Mouse (Mus musculus) neural tube, embryonic 13.5 days (tissue): Measurements from ENCODE around the gene Ptpre. TPM values are rescaled to one million over a fixed set of nuclear protein-coding genes. Genes with fewer than 3 reads are reported as not detected.
"Not testable (repeated sequence)": the region's sequence is repeated elsewhere in the genome, so short reads cannot be mapped to it uniquely, and the experiment has no call there.

ENCODE experiments used
- ATAC-seq: fragments of 200-750 bp; cut with Nextera tagmentation; 2 replicates; pipeline ENCODE4 v1.8.0; 2017; ENCODE audit warnings: low read depth, mild to moderate bottlenecking, moderate TSS enrichment, moderate library complexity
- H3K27ac ChIP-seq: fragments of 300-500 bp; sonication (generic); replicated peaks from 2 replicates; pipeline ENCODE4 v1.5.1; 2015; ENCODE audit warnings: moderate library complexity, mild to moderate bottlenecking, inconsistent platforms
- H3K27me3 ChIP-seq: fragments of 300-500 bp; sonication (generic); 2 replicates; pipeline ENCODE4 v1.6.1; 2015; ENCODE audit warnings: mild to moderate bottlenecking, inconsistent platforms
- H3K36me3 ChIP-seq: fragments of 300-500 bp; sonication (generic); 2 replicates; pipeline ENCODE4 v1.6.1; 2015; ENCODE audit warnings: mild to moderate bottlenecking, inconsistent platforms
- H3K4me1 ChIP-seq: fragments of 300-500 bp; sonication (generic); replicated peaks from 2 replicates; pipeline ENCODE4 v1.6.1; 2015; ENCODE audit warnings: inconsistent platforms
- H3K4me2 ChIP-seq: fragments of 300-500 bp; sonication (generic); 2 replicates; pipeline ENCODE4 v1.6.1; 2015; ENCODE audit warnings: inconsistent platforms, mild to moderate bottlenecking, moderate library complexity
- H3K4me3 ChIP-seq: fragments of 300-500 bp; sonication (generic); 2 replicates; pipeline ENCODE4 v1.5.1; 2015; ENCODE audit warnings: mild to moderate bottlenecking, inconsistent platforms
- H3K9ac ChIP-seq: fragments of 300-500 bp; sonication (generic); 2 replicates; pipeline ENCODE4 v1.6.1; 2015; ENCODE audit warnings: moderate library complexity, mild to moderate bottlenecking, inconsistent platforms
- H3K9me3 ChIP-seq: fragments of 300-500 bp; sonication (generic); 2 replicates; pipeline ENCODE4 v1.6.1; 2016; ENCODE audit warnings: inconsistent platforms
- WGBS: fragments of 180-500 bp; shearing (Covaris S2); methylation state at CpG from one replicate; pipeline ENCODE4 v1.1.7; 2015; 5-methylcytosine and 5-hydroxymethylcytosine counted together
- polyA plus RNA-seq: library from polyadenylated mRNA; unstranded; fragments of >200 nt; fragmentation: Nextera tagmentation; extraction: Ambion mirVana; gene quantifications from 2 replicates; pipeline ENCODE4 v1.2.1, GENCODE M21; 2015

Gene Ptpre
- polyA plus RNA-seq, 1 experiment from 2014 or later = 5.3 TPM

DNA sequence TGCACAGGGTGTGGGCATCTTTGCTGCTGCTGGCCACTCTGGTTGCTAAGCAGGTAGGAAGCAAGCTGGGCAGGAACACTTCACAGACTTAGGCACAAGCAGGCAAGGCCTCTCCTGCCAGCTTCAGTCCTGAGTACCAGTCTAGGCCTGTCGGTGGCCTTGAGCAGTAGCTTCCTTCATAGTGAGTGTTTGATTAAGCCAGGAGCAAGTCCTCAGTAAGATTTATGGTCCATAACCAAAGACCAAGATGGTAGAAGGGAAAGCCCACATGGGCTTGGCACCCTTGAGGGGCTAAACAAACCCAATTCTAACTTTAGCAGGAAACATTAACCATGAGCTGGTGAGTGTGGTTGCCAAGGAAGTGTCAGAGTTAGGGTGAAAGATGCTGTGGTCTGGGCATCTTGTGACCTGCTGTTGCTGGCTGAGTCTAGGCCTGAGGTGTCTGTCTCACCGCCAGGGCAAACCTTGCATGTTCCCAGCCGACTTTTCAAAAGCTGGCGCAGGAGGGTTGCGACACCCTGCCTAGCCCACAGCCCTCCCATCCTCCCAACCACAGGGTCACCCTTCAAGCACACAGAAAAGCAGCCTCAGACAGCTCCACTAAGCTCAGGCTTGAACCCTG, 122.1 kb downstream of the Ptpre start:
- Histone ChIP-seq H3K4me1 (no peaks in the 10 kb centered on the region), H3K9ac (no peak overlapping the region), H3K4me3 (no peak overlapping the region), H3K27ac (no peak overlapping the region), H3K36me3 (no peaks in the 10 kb centered on the region), H3K4me2 (no peak overlapping the region), H3K9me3 (no peaks in the 10 kb centered on the region), H3K27me3 (no peaks in the 10 kb centered on the region)
- WGBS = 90% methylated on average over 5 of the region's 5 CpGs
- ATAC-seq = no peak

DNA sequence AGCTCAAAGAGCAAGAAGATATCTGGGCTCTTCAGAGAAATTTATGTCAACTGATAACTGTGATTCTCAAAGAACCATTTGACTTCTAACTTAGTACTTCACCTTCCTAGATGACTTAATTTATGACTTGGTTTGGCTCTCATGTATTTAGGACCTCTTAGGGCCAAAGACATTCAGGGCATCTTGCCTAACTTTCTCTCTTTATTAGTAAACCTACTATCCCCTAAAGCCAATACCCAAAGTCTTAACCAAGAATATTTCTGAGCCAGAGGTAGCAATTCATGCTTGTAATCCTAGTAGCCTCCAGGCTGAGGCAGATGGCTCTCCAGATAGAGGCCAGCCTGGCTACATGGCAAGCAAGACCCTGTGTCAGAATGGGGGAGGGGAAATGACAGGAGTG, 123.0 kb downstream of the Ptpre start:
- Histone ChIP-seq H3K27ac (no peak overlapping the region), H3K9ac (no peak overlapping the region), H3K27me3 (no peaks in the 10 kb centered on the region), H3K4me2 (no peak overlapping the region), H3K9me3 (no peaks in the 10 kb centered on the region), H3K4me1 (no peaks in the 10 kb centered on the region), H3K36me3 (no peaks in the 10 kb centered on the region), H3K4me3 (no peak overlapping the region)
- no peak for ATAC-seq

DNA sequence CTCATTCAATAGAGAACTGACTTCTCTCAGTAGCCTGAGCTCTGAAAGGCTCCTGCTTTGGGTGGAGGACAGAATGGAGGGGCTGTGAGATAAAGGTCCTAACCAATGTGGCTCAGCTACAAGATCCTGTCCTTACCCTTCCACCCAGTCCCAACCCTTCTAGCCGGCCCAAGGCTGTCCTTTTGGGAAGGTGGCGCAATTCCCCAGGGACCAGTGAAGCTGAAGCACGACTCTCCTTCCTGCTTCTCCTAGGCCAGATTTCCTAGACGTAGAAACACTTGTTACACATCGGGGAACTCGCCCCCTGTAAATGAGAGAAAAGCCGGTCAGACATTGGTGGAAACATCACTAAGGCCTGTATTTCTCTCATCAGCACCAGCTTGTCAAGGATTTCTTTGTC, 126.9 kb downstream of the Ptpre start:
- H3K9me3 ChIP-seq = no peaks in the 10 kb centered on the region
- no peaks in the 10 kb centered on the region for H3K27me3 ChIP-seq
- H3K36me3 ChIP-seq = no peaks in the 10 kb centered on the region
- no peaks in the 10 kb centered on the region for H3K4me1 ChIP-seq
- no peak overlapping the region for H3K4me3 ChIP-seq
- H3K27ac ChIP-seq = no peak overlapping the region
- H3K4me2 ChIP-seq = no peak overlapping the region
- H3K9ac ChIP-seq = no peak overlapping the region
- ATAC-seq = no peak
- WGBS = 84% methylated on average over 7 of the region's 7 CpGs

DNA sequence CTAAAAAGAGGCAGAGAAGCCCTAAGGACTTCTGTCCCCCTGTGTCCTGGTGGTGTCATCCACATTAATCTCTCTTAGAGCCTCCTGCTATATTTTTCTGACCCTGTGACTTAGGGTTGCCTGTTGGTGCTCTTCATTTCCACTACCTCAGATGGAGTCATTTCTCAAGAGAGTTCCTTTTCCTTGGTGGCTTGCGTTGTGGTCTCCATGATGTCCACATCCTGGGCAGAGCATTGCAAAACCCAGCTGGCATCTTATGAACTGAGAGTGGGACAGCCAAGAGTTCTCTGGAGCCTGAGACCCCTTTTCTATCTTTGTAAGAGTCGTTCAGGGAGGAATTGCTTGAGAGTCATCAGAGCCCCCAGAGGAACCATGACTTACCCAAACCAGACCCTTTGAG, 129.0 kb downstream of the Ptpre start:
- H3K27me3 ChIP-seq = no peaks in the 10 kb centered on the region
- no peak overlapping the region for H3K4me3 ChIP-seq
- no peaks in the 10 kb centered on the region for H3K4me1 ChIP-seq
- H3K4me2 ChIP-seq = no peak overlapping the region
- H3K27ac ChIP-seq = no peak overlapping the region
- H3K9ac ChIP-seq = no peak overlapping the region
- no peaks in the 10 kb centered on the region for H3K9me3 ChIP-seq
- 83% methylated on average over 2 of the region's 2 CpGs for WGBS
- no peaks in the 10 kb centered on the region for H3K36me3 ChIP-seq
- ATAC-seq = no peak

DNA sequence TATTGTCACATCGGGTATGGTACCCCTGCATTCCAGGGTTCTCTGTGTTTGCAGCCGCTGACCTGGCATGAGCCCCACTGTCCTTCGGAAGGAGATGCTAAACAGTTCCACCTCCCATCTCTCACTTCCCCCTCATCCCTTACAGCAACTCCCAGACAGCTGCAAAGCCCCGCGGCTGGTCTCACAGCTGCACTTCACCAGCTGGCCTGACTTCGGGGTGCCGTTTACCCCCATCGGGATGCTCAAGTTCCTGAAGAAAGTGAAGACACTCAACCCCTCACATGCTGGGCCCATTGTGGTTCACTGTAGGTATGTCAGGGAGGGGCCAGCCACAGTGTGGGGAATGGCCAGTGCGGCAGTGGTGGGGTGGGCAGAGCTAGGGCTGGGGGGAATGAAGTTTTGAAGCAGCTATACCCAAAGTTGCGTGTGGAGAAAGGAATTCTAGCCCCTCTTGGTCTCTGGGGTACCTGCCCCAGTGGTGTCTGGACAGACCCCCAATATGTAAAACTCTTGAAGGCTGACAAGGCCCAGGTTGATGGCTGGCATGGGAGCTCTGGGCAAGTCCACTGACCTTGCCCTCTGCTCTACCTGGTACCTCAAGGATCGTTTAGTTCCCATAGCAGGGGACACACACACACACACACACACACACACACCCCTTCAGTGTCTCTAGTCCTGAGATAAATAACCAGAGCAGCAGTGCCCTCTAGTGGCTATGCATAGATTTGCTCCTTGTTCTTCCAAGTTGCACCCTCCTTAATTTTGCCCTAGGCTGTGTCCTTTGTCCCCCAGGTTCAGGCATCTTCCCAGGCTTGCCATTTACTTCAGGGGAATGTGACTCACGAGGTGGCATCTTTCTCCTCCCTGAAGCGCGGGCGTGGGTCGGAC, 131.8 kb downstream of the Ptpre start:
- Histone ChIP-seq H3K27me3 (no peaks in the 10 kb centered on the region), H3K36me3 (no peaks in the 10 kb centered on the region), H3K9ac (no peak overlapping the region), H3K4me1 (no peaks in the 10 kb centered on the region), H3K9me3 (no peaks in the 10 kb centered on the region), H3K4me3 (no peak overlapping the region), H3K27ac (no peak overlapping the region), H3K4me2 (no peak overlapping the region)
- WGBS = 39% methylated on average over 16 of the region's 16 CpGs
- peak; percentile 61; the same call in 1 of the 2 replicates for ATAC-seq

DNA sequence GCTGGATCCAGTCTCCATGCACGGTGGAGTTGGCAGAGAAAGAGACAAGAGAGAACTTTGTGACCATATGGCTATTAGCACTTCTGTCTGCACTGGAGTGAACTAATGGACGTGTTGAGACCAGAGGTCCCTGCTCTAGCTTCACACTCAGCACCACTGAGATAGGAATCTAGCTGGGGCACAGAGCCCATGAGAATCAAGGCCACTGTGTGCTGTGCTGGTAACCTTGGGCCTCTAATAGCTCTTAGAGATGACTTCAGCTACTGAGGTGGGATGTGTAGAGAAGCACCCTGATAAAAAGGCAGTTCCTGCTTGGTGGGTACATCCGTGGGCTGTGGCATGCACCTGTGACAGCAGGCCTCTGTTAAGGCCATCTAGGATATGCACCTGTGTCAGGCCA, 136.3 kb downstream of the Ptpre start:
- H3K27me3 ChIP-seq = no peaks in the 10 kb centered on the region
- H3K4me2 ChIP-seq = no peak overlapping the region
- no peak overlapping the region for H3K9ac ChIP-seq
- 57% methylated on average over 3 of the region's 3 CpGs for WGBS
- H3K9me3 ChIP-seq = no peaks in the 10 kb centered on the region
- no peak overlapping the region for H3K27ac ChIP-seq
- H3K4me1 ChIP-seq = no peaks in the 10 kb centered on the region
- no peak overlapping the region for H3K4me3 ChIP-seq
- no peaks in the 10 kb centered on the region for H3K36me3 ChIP-seq
- no peak for ATAC-seq

DNA sequence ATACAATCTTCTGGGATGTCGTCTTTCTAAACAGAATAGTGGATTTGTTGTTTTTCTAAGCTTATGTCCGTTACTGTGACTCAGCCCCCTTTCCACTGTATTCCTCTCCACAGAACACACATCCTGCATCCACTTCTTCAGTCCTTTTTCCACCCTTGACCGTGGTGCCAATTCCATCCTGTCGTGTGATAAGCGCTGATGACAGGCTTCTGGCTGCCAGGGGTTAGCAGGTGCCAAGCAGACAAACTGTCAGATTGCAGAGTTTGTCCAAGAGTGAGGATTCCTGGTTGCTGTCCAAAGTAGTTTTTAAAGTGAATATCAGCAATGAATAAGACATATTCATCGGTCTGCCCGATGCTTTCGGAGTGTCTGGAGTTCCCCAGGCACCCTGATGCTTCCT, 139.4 kb downstream of the Ptpre start:
- Histone ChIP-seq H3K36me3 (no peaks in the 10 kb centered on the region), H3K4me2 (no peak overlapping the region), H3K9me3 (no peaks in the 10 kb centered on the region), H3K27ac (no peak overlapping the region), H3K4me1 (no peaks in the 10 kb centered on the region), H3K27me3 (no peaks in the 10 kb centered on the region), H3K4me3 (no peak overlapping the region), H3K9ac (no peak overlapping the region)
- 86% methylated on average over 8 of the region's 8 CpGs for WGBS
- no peak for ATAC-seq

DNA sequence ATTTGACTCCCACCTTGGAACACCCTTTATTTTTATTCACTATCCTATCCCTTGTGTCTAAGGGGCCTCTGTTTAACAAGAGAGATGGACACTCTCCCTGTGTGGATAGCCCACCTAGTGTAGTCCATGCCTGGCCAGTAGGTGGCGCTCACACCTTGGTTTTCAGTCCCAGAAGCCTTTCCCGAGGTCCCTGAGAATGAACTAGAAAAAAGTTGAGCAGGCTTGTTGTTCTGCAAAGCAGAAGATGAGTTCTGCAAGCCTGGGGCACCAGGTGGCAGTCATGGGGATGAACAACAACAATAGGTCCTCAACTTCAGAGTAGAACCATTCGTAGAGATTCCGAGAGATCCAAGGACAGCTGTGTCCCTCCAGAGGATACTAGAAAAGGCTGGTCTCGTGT, 143.1 kb downstream of the Ptpre start:
- H3K9me3 ChIP-seq = no peaks in the 10 kb centered on the region
- 67% methylated on average over 5 of the region's 5 CpGs for WGBS
- H3K4me1 ChIP-seq = no peaks in the 10 kb centered on the region
- ATAC-seq = no peak
- H3K9ac ChIP-seq = no peak overlapping the region
- no peak overlapping the region for H3K4me2 ChIP-seq
- H3K27ac ChIP-seq = no peak overlapping the region
- H3K4me3 ChIP-seq = no peak overlapping the region
- no peaks in the 10 kb centered on the region for H3K27me3 ChIP-seq
- H3K36me3 ChIP-seq = no peaks in the 10 kb centered on the region

DNA sequence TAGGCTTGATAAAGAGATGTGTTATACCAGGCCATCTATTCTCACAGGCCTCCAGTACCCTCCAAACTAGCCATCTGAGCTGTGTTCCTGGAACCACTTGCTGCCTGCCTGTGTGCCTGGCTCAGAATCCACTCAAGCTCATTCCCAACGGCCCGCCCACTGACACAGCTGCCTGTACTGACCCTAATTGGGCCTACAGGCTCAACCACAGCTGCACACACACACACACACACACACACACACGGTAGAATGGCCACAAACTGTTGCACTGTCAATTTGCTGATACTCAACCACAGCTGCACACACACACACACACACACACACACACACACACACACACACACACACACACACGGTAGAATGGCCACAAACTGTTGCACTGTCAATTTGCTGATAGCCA, 146.8 kb downstream of the Ptpre start:
- WGBS = 72% methylated on average over 4 of the region's 4 CpGs
- H3K27me3 ChIP-seq, H3K9me3 ChIP-seq, H3K9ac ChIP-seq, H3K27ac ChIP-seq, H3K36me3 ChIP-seq, H3K4me2 ChIP-seq, ATAC-seq, H3K4me3 ChIP-seq, H3K4me1 ChIP-seq: not testable (repeated sequence)

DNA sequence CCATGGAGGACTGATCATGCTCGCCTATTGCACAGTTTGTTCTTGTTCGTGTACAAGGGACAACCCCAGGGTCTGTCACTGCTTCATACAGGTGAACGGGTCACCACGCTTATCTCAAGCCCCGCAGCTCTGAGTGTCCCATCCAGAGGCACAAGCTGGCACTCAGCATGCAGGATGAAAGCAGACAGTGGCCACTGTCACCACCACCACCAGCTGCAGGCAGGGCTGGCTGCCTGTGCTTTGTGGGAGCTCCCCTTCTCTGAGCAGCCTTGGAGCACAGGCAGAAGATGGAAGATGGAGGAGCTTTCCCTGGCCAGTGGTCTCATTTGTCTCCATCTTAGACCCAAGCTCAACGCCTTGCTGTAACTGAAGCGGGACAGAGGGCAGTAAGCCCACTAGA, 147.7 kb downstream of the Ptpre start:
- 82% methylated on average over 7 of the region's 7 CpGs for WGBS
- H3K9ac ChIP-seq = no peak overlapping the region
- no peaks in the 10 kb centered on the region for H3K4me1 ChIP-seq
- no peaks in the 10 kb centered on the region for H3K9me3 ChIP-seq
- no peak overlapping the region for H3K4me2 ChIP-seq
- H3K27me3 ChIP-seq = no peaks in the 10 kb centered on the region
- H3K36me3 ChIP-seq = peaks cover 3% of the 10 kb centered on the region; the same call in 1 of the 2 replicates
- H3K27ac ChIP-seq = no peak overlapping the region
- H3K4me3 ChIP-seq = no peak overlapping the region
- ATAC-seq = no peak

DNA sequence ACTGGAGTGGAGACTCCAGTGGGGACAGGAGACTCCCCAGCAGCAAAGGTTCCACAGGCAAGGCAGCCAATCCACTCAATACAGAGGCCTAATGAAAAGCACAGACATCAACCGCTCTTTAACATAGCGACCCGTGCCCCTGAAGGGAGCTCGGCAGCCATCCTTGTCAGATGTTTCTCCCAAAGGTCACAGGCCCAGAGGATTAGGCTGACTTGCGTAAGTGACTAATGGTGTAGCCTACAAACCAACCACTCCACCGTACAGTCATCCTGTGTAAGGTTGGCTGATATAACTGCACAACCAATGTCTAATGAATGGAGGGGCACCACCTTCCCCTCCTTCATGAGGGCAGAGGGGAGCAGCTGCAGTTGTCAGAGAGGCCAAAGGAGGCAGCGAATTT, 152.1 kb downstream of the Ptpre start:
- H3K4me1 ChIP-seq = no peaks in the 10 kb centered on the region
- H3K4me2 ChIP-seq = no peak overlapping the region
- H3K4me3 ChIP-seq = no peak overlapping the region
- no peaks in the 10 kb centered on the region for H3K27me3 ChIP-seq
- 94% methylated on average over 7 of the region's 7 CpGs for WGBS
- peaks cover 21% of the 10 kb centered on the region; the same call in 1 of the 2 replicates for H3K36me3 ChIP-seq
- H3K9ac ChIP-seq = no peak overlapping the region
- H3K27ac ChIP-seq = no peak overlapping the region
- no peak for ATAC-seq
- no peaks in the 10 kb centered on the region for H3K9me3 ChIP-seq

DNA sequence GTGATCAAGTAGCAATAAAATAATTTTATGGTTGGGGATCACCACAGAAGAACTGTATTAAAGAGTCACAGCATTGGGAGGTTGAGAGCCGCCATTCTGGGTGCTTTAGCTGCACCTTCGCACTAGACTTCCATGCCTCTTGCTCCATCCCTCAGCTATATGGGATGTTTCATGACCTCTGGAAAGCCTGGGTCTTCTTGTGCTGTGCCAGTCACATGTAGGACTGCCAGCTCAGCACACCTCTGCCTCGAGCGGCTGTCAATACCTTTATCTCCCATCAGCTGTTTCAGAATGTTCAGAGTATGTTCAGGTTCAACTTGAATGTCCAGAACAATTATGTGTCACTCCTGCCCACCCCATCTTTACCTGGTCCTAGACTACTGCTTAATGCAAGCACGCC, 154.7 kb downstream of the Ptpre start:
- Histone ChIP-seq H3K4me3 (no peak overlapping the region), H3K27ac (no peak overlapping the region), H3K27me3 (no peaks in the 10 kb centered on the region), H3K9me3 (no peaks in the 10 kb centered on the region), H3K9ac (no peak overlapping the region), H3K4me1 (no peaks in the 10 kb centered on the region), H3K4me2 (no peak overlapping the region), H3K36me3 (peaks cover 38% of the 10 kb centered on the region)
- no peak for ATAC-seq
- 97% methylated on average over 5 of the region's 5 CpGs for WGBS

DNA sequence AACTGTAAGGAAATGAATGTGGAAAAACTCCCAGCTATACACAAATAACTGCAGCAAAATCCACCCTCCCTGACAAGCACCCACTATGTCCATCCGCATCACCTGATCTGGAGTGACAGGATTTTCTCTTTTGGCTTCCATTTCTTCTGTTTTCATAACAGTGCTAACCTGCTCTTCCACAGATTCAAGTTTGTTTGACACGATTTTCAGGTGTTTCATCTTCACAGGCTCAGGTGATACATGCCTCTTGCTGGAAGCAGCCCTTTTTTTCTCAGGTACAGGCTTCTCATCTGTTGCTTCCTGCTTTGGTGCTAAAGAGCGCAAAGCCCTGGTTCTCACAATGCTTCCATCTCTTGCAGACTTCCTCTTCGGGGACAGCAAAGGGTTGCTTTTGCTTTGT, 156.8 kb downstream of the Ptpre start:
- H3K27ac ChIP-seq = no peak overlapping the region
- WGBS = 93% methylated on average over 4 of the region's 4 CpGs
- no peak overlapping the region for H3K4me3 ChIP-seq
- H3K9ac ChIP-seq = no peak overlapping the region
- H3K4me1 ChIP-seq = no peaks in the 10 kb centered on the region
- H3K4me2 ChIP-seq = no peak overlapping the region
- H3K9me3 ChIP-seq = no peaks in the 10 kb centered on the region
- no peak for ATAC-seq
- peaks cover 45% of the 10 kb centered on the region for H3K36me3 ChIP-seq
- no peaks in the 10 kb centered on the region for H3K27me3 ChIP-seq
